26 mouse cellular contexts compared by ENCODE assay signal in the genomic region with DNA sequence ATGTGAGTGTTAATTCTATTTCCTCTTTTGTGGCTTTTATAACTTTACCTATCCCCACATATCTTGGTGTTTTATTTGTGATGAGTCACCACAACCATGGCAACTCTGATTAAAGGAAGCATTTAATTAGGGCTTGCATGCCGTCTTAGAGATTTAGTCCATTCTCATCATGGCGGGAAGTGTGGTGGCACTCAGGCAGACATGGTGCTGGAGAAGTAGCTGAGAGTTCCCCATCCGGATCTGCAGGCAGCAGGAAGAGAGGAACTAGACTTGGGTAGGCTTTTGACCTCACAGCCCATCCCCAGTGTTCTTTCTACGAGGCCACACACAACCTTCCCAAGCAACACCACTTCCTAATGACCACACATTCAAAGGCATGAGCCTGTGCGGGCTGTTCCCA. TPM values are rescaled to one million over a fixed set of nuclear protein-coding genes. Genes with fewer than 3 reads are reported as not detected.
DNase-seq lines count a peak whose midpoint lies in the region; ATAC-seq and TF ChIP-seq lines count a peak whose summit lies in the region.
"Had no signal": no experiment of that assay in that cellular context is flagged by ENCODE, and none has a peak within 500 bp of the region (broad histone marks: within the 10 kb centered on the region; RNA-seq: fewer than 3 reads in every experiment).

No protein-coding gene starts in this region.

- peak; percentile 33 to 59; a peak in 3 of 4 replicates for TF ChIP-seq EP300 in MEL (IDR thresholded peaks at IDR 0.05; ENCODE audit: low read depth in 1 of 2, low read length in 2 of 2)

- peaks cover 0 to 2% of the 10 kb centered on the region in 2 experiments; a peak in 1 of 4 replicates for H3K36me3 ChIP-seq in MEL (ENCODE audit: control insufficient read depth in 1 of 2, insufficient read depth in 2 of 2, low read length in 2 of 2)
- no peaks in the 10 kb centered on the region for H3K36me3 ChIP-seq in midbrain, embryonic 13.5 days
- H3K36me3 ChIP-seq: embryonic facial prominence, embryonic 10.5 days; embryonic facial prominence, embryonic 12.5 days; forebrain, embryonic 10.5 days; forebrain, embryonic 12.5 days had no signal

- H3K27ac ChIP-seq in MEL (ENCODE audit: control insufficient read depth, low read depth, low read length): no peak overlapping the region
- no peak overlapping the region for H3K27ac ChIP-seq in midbrain, embryonic 13.5 days
- H3K27ac ChIP-seq: embryonic facial prominence, embryonic 10.5 days; embryonic facial prominence, embryonic 12.5 days; forebrain, embryonic 10.5 days; forebrain, embryonic 12.5 days had no signal

- DNase-seq in 416B (ENCODE audit: low read depth): peak; percentile 17
- peak; percentile 63 for DNase-seq in MEL (ENCODE audit: low read depth, low spot score)
- no peak for DNase-seq in cerebellum, adult 9-10 months
- DNase-seq: adrenal gland, adult 8-10 months; adrenal gland, postnatal 14 days; adrenal gland, postnatal 36 days; B cell, adult 2 months; cerebellum, adult 11-12 months; cerebellum, adult 2 months; cerebellum, adult 9-11 months; cerebellum, postnatal 14 days; cerebellum, postnatal 36 days had no signal

- 81% methylated on average over 5 of the region's 5 CpGs for WGBS in midbrain, embryonic 13.5 days

- no peaks in the 10 kb centered on the region for H3K9me3 ChIP-seq in MEL (replicated peaks; ENCODE audit: insufficient read depth, low read length)
- no peaks in the 10 kb centered on the region for H3K9me3 ChIP-seq in midbrain, embryonic 13.5 days
- H3K9me3 ChIP-seq: embryonic facial prominence, embryonic 10.5 days; embryonic facial prominence, embryonic 12.5 days; forebrain, embryonic 10.5 days; forebrain, embryonic 12.5 days had no signal

- no peak overlapping the region for H3K4me2 ChIP-seq in midbrain, embryonic 13.5 days (replicated peaks)
- H3K4me2 ChIP-seq: embryonic facial prominence, embryonic 12.5 days; forebrain, embryonic 12.5 days had no signal

- no peak overlapping the region for H3K9ac ChIP-seq in MEL (ENCODE audit: control insufficient read depth, low read depth, low read length, poor library complexity, severe bottlenecking)
- no peak overlapping the region for H3K9ac ChIP-seq in midbrain, embryonic 13.5 days (replicated peaks)
- H3K9ac ChIP-seq: embryonic facial prominence, embryonic 12.5 days; forebrain, embryonic 12.5 days had no signal

- no peak for TF ChIP-seq CTCF in MEL (IDR thresholded peaks at IDR 0.05 in 2 of 3, conservative IDR thresholded peaks at IDR 0.05 in 1 of 3; ENCODE audit: control insufficient read depth in 1 of 3, insufficient read depth in 1 of 3, low read depth in 2 of 3, low read length in 3 of 3, poor library complexity in 1 of 3, severe bottlenecking in 1 of 3)

- TF ChIP-seq RAD21 in MEL (IDR thresholded peaks at IDR 0.05; ENCODE audit: low read depth, low read length): no peak

- no peaks in the 10 kb centered on the region for H3K79me2 ChIP-seq in MEL (ENCODE audit: control insufficient read depth, insufficient read depth, low read length, poor library complexity)

- no peak overlapping the region for H3K4me3 ChIP-seq in MEL (ENCODE audit: control insufficient read depth in 1 of 2, insufficient read depth in 1 of 2, low read depth in 2 of 2, low read length in 2 of 2)
- no peak overlapping the region for H3K4me3 ChIP-seq in midbrain, embryonic 13.5 days (replicated peaks)
- H3K4me3 ChIP-seq: embryonic facial prominence, embryonic 10.5 days; embryonic facial prominence, embryonic 12.5 days; erythroblast, embryonic 14.5 days; forebrain, embryonic 10.5 days; forebrain, embryonic 12.5 days had no signal

- H3K27me3 ChIP-seq in MEL (ENCODE audit: control insufficient read depth in 1 of 2, insufficient read depth in 2 of 2, low read length in 2 of 2): no peaks in the 10 kb centered on the region
- H3K27me3 ChIP-seq in midbrain, embryonic 13.5 days: no peaks in the 10 kb centered on the region
- H3K27me3 ChIP-seq: embryonic facial prominence, embryonic 12.5 days; forebrain, embryonic 12.5 days; Patski had no signal

- TF ChIP-seq POLR2A in MEL (IDR thresholded peaks at IDR 0.05; ENCODE audit: control insufficient read depth in 1 of 2, insufficient read depth in 1 of 2, low read depth in 1 of 2, low read length in 2 of 2, poor library complexity in 1 of 2): no peak

- peaks cover 0 to 9% of the 10 kb centered on the region in 2 experiments; a peak in 2 of 4 replicates for H3K4me1 ChIP-seq in MEL (ENCODE audit: control insufficient read depth in 1 of 2, insufficient read depth in 2 of 2, low read length in 2 of 2)
- no peaks in the 10 kb centered on the region for H3K4me1 ChIP-seq in midbrain, embryonic 13.5 days (replicated peaks)
- H3K4me1 ChIP-seq: embryonic facial prominence, embryonic 10.5 days; embryonic facial prominence, embryonic 12.5 days; forebrain, embryonic 10.5 days; forebrain, embryonic 12.5 days had no signal

- ATAC-seq in common myeloid progenitor, adult 5-6 weeks (replicated peaks; ENCODE audit: low read depth, poor library complexity, severe bottlenecking): peak; percentile 77
- ATAC-seq in hematopoietic stem cell, adult 5-6 weeks (replicated peaks in 1 of 2; ENCODE audit: insufficient read depth in 1 of 2, low FRiP score in 2 of 2, low TSS enrichment in 1 of 2, low read depth in 1 of 2, poor library complexity in 2 of 2, severe bottlenecking in 2 of 2): peak; percentile 53 to 65
- no peak for ATAC-seq in erythroblast, adult 5-6 weeks (replicated peaks; ENCODE audit: low FRiP score, poor library complexity, severe bottlenecking)
- no peak for ATAC-seq in midbrain, embryonic 13.5 days
- no peak for ATAC-seq in CD4-positive, CD25-positive, alpha-beta regulatory T cell, adult 4 months
- ATAC-seq: activated CD4-positive, CD25-positive, alpha-beta regulatory T cell, adult 4 months; forebrain, embryonic 14.5 days; forebrain, embryonic 16.5 days; Patski had no signal

TF ChIP-seq in MEL, 35 proteins besides CTCF, POLR2A, EP300 and RAD21:
- TF ChIP-seq POLR2AphosphoS5 (IDR thresholded peaks at IDR 0.05; ENCODE audit: borderline replicate concordance, low read depth, low read length) (no peak), UBTF (IDR thresholded peaks at IDR 0.05; ENCODE audit: borderline replicate concordance, insufficient read depth, low read depth, low read length) (no peak), ZC3H11A (IDR thresholded peaks at IDR 0.05; ENCODE audit: low read depth, low read length) (no peak), RCOR1 (IDR thresholded peaks at IDR 0.05; ENCODE audit: low read depth, low read length) (peak; percentile 78), ZNF384 (IDR thresholded peaks at IDR 0.05; ENCODE audit: low read depth, low read length) (no peak), NELFE (IDR thresholded peaks at IDR 0.05; ENCODE audit: low read depth, low read length) (no peak), CHD2 (IDR thresholded peaks at IDR 0.05; ENCODE audit: low read length) (no peak), CHD1 (IDR thresholded peaks at IDR 0.05; ENCODE audit: low read depth, low read length) (no peak)

RNA-seq across cellular contexts. Expression of a gene that starts 16.2 kb away (rescaled TPM):
- total RNA-seq in MEL (2012; rRNA removed): 0.10 TPM in 1 of 2 replicates, not detected in the other
- polyA plus RNA-seq in MEL (2012; ENCODE audit: insufficient read depth in 1 of 2, insufficient read length in 2 of 2, low read depth in 1 of 2, low replicate concordance in 2 of 2, missing spikeins in 1 of 2): under 1 TPM in 1 of 2 experiments, not detected in 1; 0.06 TPM
- not detected in 2 replicates for total RNA-seq in common myeloid progenitor, adult 5-6 weeks (2017)
- total RNA-seq in hematopoietic stem cell, adult 5-6 weeks (2017): 0.40 and 4.3 TPM in 2 replicates
- total RNA-seq in erythroblast, adult 5-6 weeks (2015; ENCODE audit: low replicate concordance): not detected in 2 replicates
- not detected in 2 replicates for total RNA-seq in erythroblast, adult 5-6 weeks (2017; ENCODE audit: low replicate concordance)
- 16.5 and 17.5 TPM in 2 replicates for polyA plus RNA-seq in midbrain, embryonic 13.5 days (2015; fragmentation: Nextera tagmentation; extraction: Ambion mirVana)
- under 1 TPM; 0.36 to 0.79 TPM for polyA plus RNA-seq in CD4-positive, CD25-positive, alpha-beta regulatory T cell, adult 4 months (2017; shearing (Covaris generic))
- polyA plus RNA-seq: erythroblast, embryonic 14.5 days had no signal

Comparison
In these comparisons a context has a peak if more than half of its experiments do, and no peak if none do; other contexts are left out.
1. ATAC-seq: peak in common myeloid progenitor, adult 5-6 weeks (single experiment) and hematopoietic stem cell, adult 5-6 weeks (2 of 2); none in erythroblast, adult 5-6 weeks (single experiment), midbrain, embryonic 13.5 days (single experiment) and CD4-positive, CD25-positive, alpha-beta regulatory T cell, adult 4 months (single experiment).